Mouse (Mus musculus) olfactory bulb, adult 2 months (tissue): ENCODE results near the gene Angptl7.

Source experiments
- CTCF ChIP-seq: fragments of 200-500 bp; IDR thresholded peaks from 2 replicates; pipeline ENCODE4 v1.5.1; 2012; ENCODE audit warnings: low read depth, mild to moderate bottlenecking, low read length, moderate library complexity; ENCODE audit not compliant: insufficient read depth
- POLR2A ChIP-seq: fragments of 200-500 bp; IDR thresholded peaks from 2 replicates; pipeline ENCODE4 v1.6.1; 2012; ENCODE audit warnings: mild to moderate bottlenecking, low read depth, low read length, moderate library complexity; ENCODE audit not compliant: insufficient read depth

DNA sequence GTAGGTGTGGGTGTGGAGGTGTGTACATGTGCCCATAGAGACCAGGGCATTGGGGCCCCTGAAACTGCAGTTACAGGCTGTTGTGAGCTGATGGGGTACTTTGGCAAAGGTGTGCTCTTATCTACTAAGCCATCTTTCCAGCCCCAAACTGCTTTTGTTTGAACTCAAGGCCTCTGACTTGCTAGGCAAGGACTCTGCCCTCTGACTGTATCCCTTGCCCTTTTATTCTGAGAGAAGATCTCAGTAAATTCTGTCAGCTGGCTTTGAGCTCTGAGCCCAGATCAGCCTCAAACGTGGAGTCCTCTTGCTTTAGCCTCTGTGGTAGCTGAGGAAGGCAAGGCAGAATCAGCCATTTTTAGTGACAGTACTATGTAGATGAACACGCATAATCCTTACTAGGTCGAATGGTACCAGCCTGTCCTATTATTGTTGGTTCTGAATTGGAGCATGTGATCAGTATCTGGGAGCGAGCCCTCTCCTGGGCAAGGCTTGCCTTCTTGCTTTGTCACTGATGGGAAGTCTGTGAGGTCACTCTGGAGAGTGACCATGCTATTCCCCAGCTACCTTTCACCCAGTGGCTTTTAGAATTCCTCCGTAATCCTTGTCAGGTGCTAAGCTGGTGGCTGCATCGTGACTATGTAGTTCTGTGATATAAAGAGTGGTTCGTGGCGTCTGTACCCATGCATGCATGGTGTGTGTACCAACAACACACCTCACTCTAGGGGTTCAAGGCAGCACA, 27.7 kb downstream of the Angptl7 start:
- TF ChIP-seq POLR2A: no peak
- no peak for TF ChIP-seq CTCF
